Mouse (Mus musculus): Measurements from ENCODE around the gene Gm11099. TPM values are rescaled to one million over a fixed set of nuclear protein-coding genes. Genes with fewer than 3 reads are reported as not detected.

Gm11099 gene
- polyA plus RNA-seq, 1 experiment from 2014 or later, result not detected

DNA sequence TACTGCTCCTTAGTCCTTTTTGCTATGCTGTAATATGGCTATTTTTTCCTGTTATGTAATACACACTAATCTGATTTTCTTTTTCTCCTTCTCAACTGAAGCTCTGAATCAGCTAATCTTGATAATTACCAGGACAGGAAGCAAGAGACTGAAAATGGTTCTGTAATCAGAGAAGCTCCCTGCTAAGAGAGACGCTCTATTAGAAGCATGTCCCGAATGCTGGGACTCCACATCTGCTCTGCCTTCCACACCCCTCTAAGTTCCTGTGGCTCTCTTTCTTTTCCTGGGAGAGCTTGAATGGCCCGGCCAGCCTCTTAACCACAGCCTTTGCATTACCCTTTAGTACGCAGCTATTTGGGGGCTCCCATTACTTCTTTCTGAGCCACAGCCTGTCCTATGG lies 45.8 kb downstream of the Gm11099 start:
- H3K4me2 ChIP-seq (ENCODE audit: low read length), result no peak overlapping the region
- no peaks in the 10 kb centered on the region for H3K9me3 ChIP-seq (ENCODE audit: control insufficient read depth, low read length)
- H3K36me3 ChIP-seq (ENCODE audit: control insufficient read depth, insufficient read depth, low read length), result no peaks in the 10 kb centered on the region
- no peak for ATAC-seq
- no peaks in the 10 kb centered on the region; the same call in 1 of the 2 replicates for H3K4me1 ChIP-seq (ENCODE audit: control insufficient read depth, insufficient read depth, low read depth, low read length)
- H3K27ac ChIP-seq (ENCODE audit: low read depth, low read length), result no peak overlapping the region
- no peaks in the 10 kb centered on the region for H3K27me3 ChIP-seq (replicated peaks; ENCODE audit: control insufficient read depth, insufficient read depth, low read length)
- H3K4me3 ChIP-seq (ENCODE audit: low read length), result no peak overlapping the region
- H3K9ac ChIP-seq (ENCODE audit: low read depth, low read length), result no peak overlapping the region
- WGBS, result 73% methylated on average over 4 of the region's 4 CpGs

DNA sequence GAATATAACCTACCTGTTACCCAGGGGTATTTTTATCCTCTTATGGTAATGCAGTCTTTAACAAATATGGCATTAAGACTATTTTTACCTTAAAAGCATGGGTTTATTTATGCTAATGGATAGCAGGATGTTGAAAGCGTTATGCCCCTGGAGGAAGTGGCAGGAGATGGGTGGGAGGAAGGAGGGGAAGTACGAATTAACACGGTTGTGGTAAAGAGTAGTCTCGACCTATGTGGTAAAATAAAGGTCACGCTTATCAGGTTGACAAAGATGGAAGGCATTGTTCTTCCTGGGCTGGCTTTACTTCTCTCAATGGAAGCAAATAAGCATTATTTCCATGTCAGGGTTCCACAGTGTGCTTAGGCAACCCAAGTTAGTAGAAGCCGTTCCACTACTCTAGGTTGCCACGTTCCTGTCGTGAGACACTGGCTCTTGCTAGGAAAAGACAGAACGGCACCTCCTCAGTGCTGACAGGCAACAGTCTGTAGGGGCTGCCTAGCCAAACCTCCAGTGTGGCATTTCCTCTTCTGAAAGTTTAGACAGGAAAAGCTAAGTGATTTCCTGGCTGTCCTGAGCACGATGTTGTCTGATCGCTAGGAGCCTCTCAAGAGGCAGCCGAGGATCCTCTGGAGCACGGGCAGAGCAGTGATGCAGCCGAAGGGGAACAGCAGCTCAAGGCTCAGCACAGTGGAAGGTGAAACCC lies 47.7 kb downstream of the Gm11099 start:
- H3K4me3 ChIP-seq (ENCODE audit: low read length), result no peak overlapping the region
- WGBS, result 27% methylated on average over 14 of the region's 14 CpGs
- no peak overlapping the region for H3K9ac ChIP-seq (ENCODE audit: low read depth, low read length)

DNA sequence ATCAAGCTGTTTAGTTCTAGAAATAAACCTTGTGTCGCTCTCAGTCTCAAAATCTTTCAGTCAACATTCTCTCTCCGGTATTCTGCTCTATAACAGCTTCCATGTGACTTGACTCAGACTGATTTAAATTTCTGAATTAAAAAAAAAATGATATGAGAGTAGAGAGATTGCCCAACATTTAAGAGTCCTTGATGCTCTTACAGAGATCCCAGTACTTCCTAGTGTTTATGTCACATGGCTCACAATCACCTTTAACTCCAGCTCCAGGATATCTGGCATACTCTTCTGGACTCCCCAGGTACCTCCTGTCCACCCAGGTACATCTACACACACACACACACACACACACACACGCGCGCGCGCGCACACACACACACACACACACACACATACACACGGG lies 53.1 kb downstream of the Gm11099 start:
- Histone ChIP-seq H3K27ac (ENCODE audit: low read depth, low read length) (no peak overlapping the region), H3K36me3 (ENCODE audit: control insufficient read depth, insufficient read depth, low read length) (no peaks in the 10 kb centered on the region), H3K4me1 (ENCODE audit: control insufficient read depth, insufficient read depth, low read depth, low read length) (no peaks in the 10 kb centered on the region), H3K27me3 (replicated peaks; ENCODE audit: control insufficient read depth, insufficient read depth, low read length) (no peaks in the 10 kb centered on the region), H3K4me2 (ENCODE audit: low read length) (no peak overlapping the region), H3K9me3 (ENCODE audit: control insufficient read depth, low read length) (no peaks in the 10 kb centered on the region), H3K4me3 (ENCODE audit: low read length) (no peak overlapping the region), H3K9ac (ENCODE audit: low read depth, low read length) (no peak overlapping the region)
- ATAC-seq, result no peak
- WGBS, result 96% methylated on average over 9 of the region's 9 CpGs

More for the DNA sequence above, 47.7 kb downstream of the Gm11099 start:
- ATAC-seq, result 0 out of 2 replicates have a peak, but pooled peaks have one; percentile 63
- Histone ChIP-seq H3K9me3 (ENCODE audit: control insufficient read depth, low read length) (no peaks in the 10 kb centered on the region), H3K27me3 (replicated peaks; ENCODE audit: control insufficient read depth, insufficient read depth, low read length) (no peaks in the 10 kb centered on the region), H3K36me3 (ENCODE audit: control insufficient read depth, insufficient read depth, low read length) (no peaks in the 10 kb centered on the region), H3K4me2 (ENCODE audit: low read length) (peak overlapping the region; percentile 34), H3K4me1 (ENCODE audit: control insufficient read depth, insufficient read depth, low read depth, low read length) (no peaks in the 10 kb centered on the region; the same call in 1 of the 2 replicates), H3K27ac (ENCODE audit: low read depth, low read length) (no peak overlapping the region)

DNA sequence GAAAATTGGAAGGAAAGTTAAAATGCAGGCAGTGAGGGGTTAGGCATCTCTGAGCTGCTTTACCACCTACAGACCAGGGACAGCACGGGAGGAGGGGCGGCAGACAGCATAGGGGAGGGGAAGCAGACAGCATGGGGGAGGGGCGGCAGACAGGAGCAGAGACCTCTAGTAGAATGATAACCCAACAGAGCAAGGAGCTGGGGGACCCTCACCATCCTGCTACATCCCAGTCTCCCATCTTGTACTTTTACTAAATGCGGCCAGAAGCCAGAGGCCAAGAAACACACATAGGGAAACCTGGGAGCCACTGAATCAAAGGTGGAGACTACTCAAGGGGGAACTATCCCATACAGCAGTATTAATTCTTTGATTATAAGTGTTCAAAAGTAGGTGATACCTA lies 59.1 kb downstream of the Gm11099 start:
- H3K36me3 ChIP-seq (ENCODE audit: control insufficient read depth, insufficient read depth, low read length), result no peaks in the 10 kb centered on the region
- H3K27me3 ChIP-seq (replicated peaks; ENCODE audit: control insufficient read depth, insufficient read depth, low read length), result no peaks in the 10 kb centered on the region
- no peak overlapping the region for H3K9ac ChIP-seq (ENCODE audit: low read depth, low read length)
- no peak for ATAC-seq
- H3K4me3 ChIP-seq (ENCODE audit: low read length), result no peak overlapping the region
- H3K4me1 ChIP-seq (ENCODE audit: control insufficient read depth, insufficient read depth, low read depth, low read length), result no peaks in the 10 kb centered on the region
- H3K4me2 ChIP-seq (ENCODE audit: low read length), result no peak overlapping the region
- no peaks in the 10 kb centered on the region for H3K9me3 ChIP-seq (ENCODE audit: control insufficient read depth, low read length)
- WGBS, result 43% methylated on average over 4 of the region's 4 CpGs
- H3K27ac ChIP-seq (ENCODE audit: low read depth, low read length), result no peak overlapping the region

DNA sequence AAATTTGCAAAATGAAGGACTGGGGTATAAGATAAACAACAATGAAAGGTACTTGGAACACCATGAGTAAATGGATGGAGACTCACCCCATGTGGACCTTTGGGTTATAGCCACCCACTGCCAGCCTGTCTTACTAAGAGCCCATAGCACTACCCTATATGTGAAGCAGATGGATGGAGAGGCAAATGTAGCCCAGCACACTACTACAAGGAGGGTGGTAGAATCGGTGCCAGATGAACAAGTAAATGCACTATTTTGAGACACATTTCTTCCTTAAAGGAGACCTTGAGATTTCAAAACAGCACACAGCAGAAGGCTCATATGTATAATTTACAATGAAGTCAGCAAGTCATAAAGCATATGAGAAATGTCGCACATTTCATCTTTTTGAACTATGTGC lies 66.3 kb downstream of the Gm11099 start:
- H3K27me3 ChIP-seq (replicated peaks; ENCODE audit: control insufficient read depth, insufficient read depth, low read length), result no peaks in the 10 kb centered on the region
- H3K4me2 ChIP-seq (ENCODE audit: low read length), result no peak overlapping the region
- H3K9ac ChIP-seq (ENCODE audit: low read depth, low read length), result no peak overlapping the region
- H3K9me3 ChIP-seq (ENCODE audit: control insufficient read depth, low read length), result no peaks in the 10 kb centered on the region
- no peak overlapping the region for H3K27ac ChIP-seq (ENCODE audit: low read depth, low read length)
- ATAC-seq, result no peak
- no peak overlapping the region for H3K4me3 ChIP-seq (ENCODE audit: low read length)
- 96% methylated on average over 2 of the region's 2 CpGs for WGBS
- no peaks in the 10 kb centered on the region for H3K36me3 ChIP-seq (ENCODE audit: control insufficient read depth, insufficient read depth, low read length)
- no peaks in the 10 kb centered on the region for H3K4me1 ChIP-seq (ENCODE audit: control insufficient read depth, insufficient read depth, low read depth, low read length)

DNA sequence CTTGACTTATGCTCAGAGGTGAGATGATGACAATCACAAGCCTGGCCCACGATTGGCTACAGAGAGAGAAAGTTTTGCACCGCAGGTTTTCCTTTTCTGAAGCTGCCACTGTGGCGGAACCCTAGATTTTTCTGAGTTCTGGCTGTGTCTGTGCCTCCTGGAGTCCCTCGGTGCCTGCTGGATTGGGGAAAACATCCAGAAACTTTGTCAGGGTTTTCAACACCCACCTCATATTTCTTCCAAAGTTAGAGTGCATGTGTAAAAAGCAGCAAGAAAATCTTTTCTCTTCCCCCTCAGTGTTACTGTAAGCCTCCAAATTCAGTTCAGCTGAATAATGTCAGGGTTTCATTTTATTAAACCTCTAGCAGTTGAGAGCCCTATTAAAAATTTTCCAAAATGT lies 82.1 kb downstream of the Gm11099 start:
- Histone ChIP-seq H3K4me2 (ENCODE audit: low read length) (no peak overlapping the region), H3K27me3 (replicated peaks; ENCODE audit: control insufficient read depth, insufficient read depth, low read length) (no peaks in the 10 kb centered on the region), H3K4me1 (ENCODE audit: control insufficient read depth, insufficient read depth, low read depth, low read length) (no peaks in the 10 kb centered on the region), H3K27ac (ENCODE audit: low read depth, low read length) (no peak overlapping the region), H3K9ac (ENCODE audit: low read depth, low read length) (no peak overlapping the region), H3K4me3 (ENCODE audit: low read length) (no peak overlapping the region), H3K9me3 (ENCODE audit: control insufficient read depth, low read length) (no peaks in the 10 kb centered on the region), H3K36me3 (ENCODE audit: control insufficient read depth, insufficient read depth, low read length) (no peaks in the 10 kb centered on the region)
- 82% methylated on average over 4 of the region's 4 CpGs for WGBS
- ATAC-seq, result no peak

DNA sequence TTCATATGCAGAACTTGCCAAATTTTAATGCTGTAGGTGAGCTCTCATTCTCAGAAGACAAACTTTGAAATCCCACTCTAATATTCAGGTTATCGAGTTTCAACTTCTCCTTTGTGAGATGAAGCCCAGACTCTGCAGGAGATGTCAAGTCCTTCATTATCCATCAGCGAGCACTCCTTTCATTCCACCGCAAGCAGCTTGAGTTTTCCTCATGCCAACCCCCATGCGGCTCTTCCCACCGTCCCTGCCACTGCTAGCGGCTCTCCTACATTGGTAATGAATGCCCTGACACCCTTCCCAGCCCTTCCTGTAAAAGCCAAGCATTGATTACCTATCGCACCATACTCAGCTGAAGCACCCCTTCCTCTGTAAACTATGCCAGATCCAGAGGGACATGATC lies 89.6 kb downstream of the Gm11099 start:
- Histone ChIP-seq H3K4me1 (ENCODE audit: control insufficient read depth, insufficient read depth, low read depth, low read length) (no peaks in the 10 kb centered on the region), H3K9me3 (ENCODE audit: control insufficient read depth, low read length) (no peaks in the 10 kb centered on the region), H3K36me3 (ENCODE audit: control insufficient read depth, insufficient read depth, low read length) (no peaks in the 10 kb centered on the region), H3K9ac (ENCODE audit: low read depth, low read length) (no peak overlapping the region), H3K27me3 (replicated peaks; ENCODE audit: control insufficient read depth, insufficient read depth, low read length) (no peaks in the 10 kb centered on the region), H3K27ac (ENCODE audit: low read depth, low read length) (no peak overlapping the region), H3K4me3 (ENCODE audit: low read length) (no peak overlapping the region), H3K4me2 (ENCODE audit: low read length) (no peak overlapping the region)
- no peak for ATAC-seq
- 50% methylated on average over 7 of the region's 7 CpGs for WGBS

DNA sequence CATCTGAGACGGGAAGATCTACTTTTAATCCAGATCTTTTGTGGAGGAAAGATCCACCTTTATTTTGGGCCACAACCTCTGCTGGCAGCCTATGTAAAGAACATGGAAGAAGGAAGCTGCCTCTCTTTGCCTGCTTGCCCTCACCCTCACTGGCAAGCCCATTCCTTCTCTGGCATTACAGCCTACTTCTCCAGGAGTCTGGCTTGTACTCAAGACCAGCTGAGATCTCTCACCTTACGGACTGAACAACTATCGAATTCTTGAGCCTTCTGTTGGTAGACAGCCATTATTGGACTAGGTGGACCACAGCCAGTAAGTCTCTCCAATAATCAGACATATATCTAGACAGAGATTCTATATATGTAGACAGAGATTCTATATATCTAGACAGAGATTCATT lies 92.9 kb downstream of the Gm11099 start:
- no peaks in the 10 kb centered on the region for H3K27me3 ChIP-seq (replicated peaks; ENCODE audit: control insufficient read depth, insufficient read depth, low read length)
- H3K27ac ChIP-seq (ENCODE audit: low read depth, low read length), result no peak overlapping the region
- no peak overlapping the region for H3K9ac ChIP-seq (ENCODE audit: low read depth, low read length)
- ATAC-seq, result no peak
- H3K9me3 ChIP-seq (ENCODE audit: control insufficient read depth, low read length), result peaks cover 3% of the 10 kb centered on the region; the same call in 1 of the 2 replicates
- no peaks in the 10 kb centered on the region for H3K36me3 ChIP-seq (ENCODE audit: control insufficient read depth, insufficient read depth, low read length)
- no peaks in the 10 kb centered on the region for H3K4me1 ChIP-seq (ENCODE audit: control insufficient read depth, insufficient read depth, low read depth, low read length)
- no peak overlapping the region for H3K4me3 ChIP-seq (ENCODE audit: low read length)
- 93% methylated on average over 3 of the region's 3 CpGs for WGBS
- no peak overlapping the region for H3K4me2 ChIP-seq (ENCODE audit: low read length)

DNA sequence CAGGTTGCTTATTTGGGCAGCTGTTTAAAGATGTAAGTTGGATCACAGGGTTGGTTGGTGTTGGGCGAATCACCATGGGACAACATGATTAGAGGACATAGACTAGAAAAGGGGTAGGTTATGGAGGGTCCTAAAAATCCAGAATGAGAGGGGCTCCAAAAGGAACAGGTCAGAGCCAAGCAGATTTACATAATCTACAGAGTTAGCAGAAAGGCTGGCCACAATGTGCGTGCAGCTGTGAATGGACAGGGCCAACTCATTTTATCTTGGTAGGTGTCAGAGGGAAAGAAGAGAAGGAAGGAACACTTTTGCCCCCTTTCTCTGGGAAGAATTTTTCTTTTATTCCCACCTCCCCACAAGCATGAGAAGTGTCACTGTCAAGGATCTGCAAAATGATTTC lies 97.1 kb downstream of the Gm11099 start:
- Histone ChIP-seq H3K27ac (ENCODE audit: low read depth, low read length) (no peak overlapping the region), H3K36me3 (ENCODE audit: control insufficient read depth, insufficient read depth, low read length) (no peaks in the 10 kb centered on the region), H3K4me1 (ENCODE audit: control insufficient read depth, insufficient read depth, low read depth, low read length) (no peaks in the 10 kb centered on the region), H3K4me2 (ENCODE audit: low read length) (no peak overlapping the region), H3K27me3 (replicated peaks; ENCODE audit: control insufficient read depth, insufficient read depth, low read length) (no peaks in the 10 kb centered on the region), H3K4me3 (ENCODE audit: low read length) (no peak overlapping the region), H3K9me3 (ENCODE audit: control insufficient read depth, low read length) (peaks cover 3% of the 10 kb centered on the region; the same call in 1 of the 2 replicates), H3K9ac (ENCODE audit: low read depth, low read length) (no peak overlapping the region)
- WGBS, result 52% methylated on average over 2 of the region's 2 CpGs
- no peak for ATAC-seq
